In the genomic region with DNA sequence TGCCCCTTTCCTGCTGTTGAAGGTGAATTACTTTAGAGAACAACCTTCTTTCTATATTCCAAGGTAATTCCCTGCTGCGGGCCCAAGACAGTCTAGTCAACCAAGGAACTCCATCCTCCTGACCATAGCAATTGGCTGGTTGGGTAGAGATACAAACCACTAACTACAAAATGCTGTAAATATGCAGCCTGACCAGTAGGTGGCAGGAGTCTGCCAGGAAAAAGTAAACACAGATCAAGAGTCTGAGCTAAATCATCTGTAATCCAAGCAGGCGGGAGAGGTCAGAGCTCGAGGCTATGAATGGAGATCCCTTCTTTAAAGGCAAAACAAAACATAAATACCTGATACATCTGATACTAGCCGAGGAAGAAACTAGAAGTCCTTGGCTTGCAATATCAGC, we compare ENCODE assay signal across 9 mouse cellular contexts. TPM values are rescaled to one million over a fixed set of nuclear protein-coding genes. Genes with fewer than 3 reads are reported as not detected.
DNase-seq lines count a peak whose midpoint lies in the region; ATAC-seq and TF ChIP-seq lines count a peak whose summit lies in the region.
"Had no signal": no experiment of that assay in that cellular context is flagged by ENCODE, and none has a peak within 500 bp of the region (broad histone marks: within the 10 kb centered on the region; RNA-seq: fewer than 3 reads in every experiment).

No protein-coding gene starts in this region.

- peaks cover 9% of the 10 kb centered on the region for H3K36me3 ChIP-seq in kidney, embryonic 16.5 days (ENCODE audit: insufficient read depth, low read length)

- 20% methylated on average over 4 of the region's 4 CpGs for WGBS in kidney, embryonic 16.5 days

- no peak overlapping the region for H3K9ac ChIP-seq in kidney, embryonic 16.5 days (replicated peaks; ENCODE audit: low read length)

- intact Hi-C loops in heart, postnatal 10 days (cut with DNase I): loop anchor here (1.0 kb wide), 1 partner anchor 193 kb away; no protein-coding TSS in a partner anchor

- TF ChIP-seq CTCF in brain, embryonic 14.5 days (IDR thresholded peaks at IDR 0.05; ENCODE audit: borderline replicate concordance, extremely low read depth, insufficient read depth, insufficient read length): peak; percentile 74; the same call in 1 of the 2 replicates

- no peak for TF ChIP-seq POLR2A in brain, embryonic 14.5 days (IDR thresholded peaks at IDR 0.05; ENCODE audit: borderline replicate concordance, extremely low read depth, insufficient read depth, insufficient read length, poor library complexity, severe bottlenecking)

- peak; percentile 60 to 73 for DNase-seq in heart, postnatal 10 days
- no peak for DNase-seq in heart, adult 11 months
- peak; percentile 73 for DNase-seq in CD4-positive, CD25-positive, alpha-beta regulatory T cell, adult 2 months (ENCODE audit: low read depth, low spot score)
- peak; percentile 85 for DNase-seq in brain, embryonic 14.5 days (ENCODE audit: low read depth)
- DNase-seq in lung, postnatal 10 days: peak; percentile 71
- DNase-seq in spleen, postnatal 4 days (ENCODE audit: low spot score in 2 of 2): peak; percentile 46 to 77

- H3K4me3 ChIP-seq in kidney, embryonic 16.5 days (ENCODE audit: low read length): no peak overlapping the region

- H3K9me3 ChIP-seq in kidney, embryonic 16.5 days (ENCODE audit: low read length): no peaks in the 10 kb centered on the region

- peak; percentile 90 for ATAC-seq in erythroblast, adult 5-6 weeks (replicated peaks; ENCODE audit: low FRiP score, poor library complexity, severe bottlenecking)
- ATAC-seq in kidney, embryonic 16.5 days (ENCODE audit: low FRiP score, low TSS enrichment): peak; percentile 42; the same call in 1 of the 2 replicates

- no peaks in the 10 kb centered on the region for H3K27me3 ChIP-seq in kidney, embryonic 16.5 days (ENCODE audit: insufficient read depth, low read length)

- 0 out of 2 replicates have a peak overlapping the region, but pooled peaks have one; percentile 25 for H3K27ac ChIP-seq in kidney, embryonic 16.5 days (ENCODE audit: low read length)

- no peak overlapping the region for H3K4me2 ChIP-seq in kidney, embryonic 16.5 days (replicated peaks; ENCODE audit: low read depth, low read length)

- no peaks in the 10 kb centered on the region for H3K4me1 ChIP-seq in kidney, embryonic 16.5 days (ENCODE audit: insufficient read depth, low read length)

RNA-seq across cellular contexts. Expression of gene Zcchc17, which starts 18.1 kb away (rescaled TPM):
- total RNA-seq in heart, postnatal 10 days (2021): 10 to 100 TPM; 24.6 to 25.4 TPM
- 33.0 and 38.7 TPM in 2 replicates for polyA plus RNA-seq in brain, embryonic 14.5 days (2012; rRNA removed)
- 7.1 and 8.8 TPM in 2 replicates for total RNA-seq in erythroblast, adult 5-6 weeks (2015; ENCODE audit: low replicate concordance)
- 27.9 and 61.2 TPM in 2 replicates for total RNA-seq in erythroblast, adult 5-6 weeks (2017; ENCODE audit: low replicate concordance)
- 63.3 and 64.0 TPM in 2 replicates for polyA plus RNA-seq in kidney, embryonic 16.5 days (2015; fragmentation: Nextera tagmentation; extraction: Ambion mirVana)

RNA-seq across cellular contexts. Expression of gene Snrnp40, which starts 18.2 kb away (rescaled TPM):
- total RNA-seq in heart, postnatal 10 days (2021): 10 to 100 TPM; 26.1 to 29.9 TPM
- polyA plus RNA-seq in brain, embryonic 14.5 days (2012; rRNA removed): 81.4 and 113 TPM in 2 replicates
- 18.6 and 30.5 TPM in 2 replicates for total RNA-seq in erythroblast, adult 5-6 weeks (2015; ENCODE audit: low replicate concordance)
- 25.0 and 28.2 TPM in 2 replicates for total RNA-seq in erythroblast, adult 5-6 weeks (2017; ENCODE audit: low replicate concordance)
- 158 and 165 TPM in 2 replicates for polyA plus RNA-seq in kidney, embryonic 16.5 days (2015; fragmentation: Nextera tagmentation; extraction: Ambion mirVana)

RNA-seq across cellular contexts. Expression of gene Gm10570, which starts 33.2 kb away (rescaled TPM):
- total RNA-seq in heart, postnatal 10 days (2021): 1 to 10 TPM in 1 of 2 experiments, not detected in 1; 1.1 TPM
- polyA plus RNA-seq in brain, embryonic 14.5 days (2012; rRNA removed): 0.54 and 0.78 TPM in 2 replicates
- total RNA-seq in erythroblast, adult 5-6 weeks (2015; ENCODE audit: low replicate concordance): not detected in 2 replicates
- not detected in 2 replicates for total RNA-seq in erythroblast, adult 5-6 weeks (2017; ENCODE audit: low replicate concordance)
- 0.57 TPM in 1 of 2 replicates, not detected in the other for polyA plus RNA-seq in kidney, embryonic 16.5 days (2015; fragmentation: Nextera tagmentation; extraction: Ambion mirVana)
- polyA plus RNA-seq: stomach, embryonic 16.5 days had no signal

RNA-seq across cellular contexts. Expression of gene Fabp3, which starts 33.3 kb away (rescaled TPM):
- total RNA-seq in heart, postnatal 10 days (2021): 1,000 to 10,000 TPM; 7,205 to 8,003 TPM
- 105 and 126 TPM in 2 replicates for polyA plus RNA-seq in brain, embryonic 14.5 days (2012; rRNA removed)
- total RNA-seq in erythroblast, adult 5-6 weeks (2015; ENCODE audit: low replicate concordance): 2.1 TPM in 1 of 2 replicates, not detected in the other
- total RNA-seq in erythroblast, adult 5-6 weeks (2017; ENCODE audit: low replicate concordance): not detected in 2 replicates
- polyA plus RNA-seq in kidney, embryonic 16.5 days (2015; fragmentation: Nextera tagmentation; extraction: Ambion mirVana): 136 and 161 TPM in 2 replicates
